Mouse (Mus musculus) lung, embryonic 16.5 days (tissue): ENCODE measurements at regions not wholly inside any gene's neighbourhood (a gene's known extent, or its start where the extent isn't known, plus 50 kb on each side); places are given as distances from the start of the nearest gene placed in this dataset.

Experiments used
- ATAC-seq: fragments of 200-750 bp; cut with Nextera tagmentation; 2 replicates; pipeline ENCODE4 v1.8.0; 2017; ENCODE audit warnings: low read depth, mild to moderate bottlenecking, moderate library complexity
- H3K27ac ChIP-seq: fragments of 300-500 bp; sonication (generic); 2 replicates; pipeline ENCODE4 v1.5.1; 2014; ENCODE audit warnings: mild to moderate bottlenecking, control low read depth, low read length
- H3K27me3 ChIP-seq: fragments of 300-500 bp; sonication (generic); 2 replicates; pipeline ENCODE4 v1.6.1; 2014; ENCODE audit warnings: low read depth, low read length, mixed read lengths; ENCODE audit not compliant: control insufficient read depth, insufficient read depth
- H3K36me3 ChIP-seq: fragments of 300-500 bp; sonication (generic); 2 replicates; pipeline ENCODE4 v1.6.1; 2014; ENCODE audit warnings: low read length; ENCODE audit not compliant: control insufficient read depth, insufficient read depth
- H3K4me1 ChIP-seq: fragments of 300-500 bp; sonication (generic); replicated peaks from 2 replicates; pipeline ENCODE4 v1.6.1; 2014; ENCODE audit warnings: low read length, mixed read lengths; ENCODE audit not compliant: control insufficient read depth, insufficient read depth
- H3K4me2 ChIP-seq: fragments of 300-500 bp; sonication (generic); 2 replicates; pipeline ENCODE4 v1.6.1; 2014; ENCODE audit warnings: low read depth, low read length, control low read depth
- H3K4me3 ChIP-seq: fragments of 300-500 bp; sonication (generic); 2 replicates; pipeline ENCODE4 v1.5.1; 2014; ENCODE audit warnings: mild to moderate bottlenecking, low read length, control low read depth
- H3K9ac ChIP-seq: fragments of 300-500 bp; sonication (generic); 2 replicates; pipeline ENCODE4 v1.6.1; 2014; ENCODE audit warnings: low read length, control low read depth
- H3K9me3 ChIP-seq: fragments of 300-500 bp; sonication (generic); 2 replicates; pipeline ENCODE4 v1.6.1; 2016; ENCODE audit warnings: low read length; ENCODE audit not compliant: control insufficient read depth
- WGBS: fragments of 180-500 bp; shearing (Covaris S2); extraction: QIAGEN DNeasy Blood & Tissue Kit; methylation state at CpG from one replicate; pipeline ENCODE4 v1.1.7; 2014; 5-methylcytosine and 5-hydroxymethylcytosine counted together

DNA sequence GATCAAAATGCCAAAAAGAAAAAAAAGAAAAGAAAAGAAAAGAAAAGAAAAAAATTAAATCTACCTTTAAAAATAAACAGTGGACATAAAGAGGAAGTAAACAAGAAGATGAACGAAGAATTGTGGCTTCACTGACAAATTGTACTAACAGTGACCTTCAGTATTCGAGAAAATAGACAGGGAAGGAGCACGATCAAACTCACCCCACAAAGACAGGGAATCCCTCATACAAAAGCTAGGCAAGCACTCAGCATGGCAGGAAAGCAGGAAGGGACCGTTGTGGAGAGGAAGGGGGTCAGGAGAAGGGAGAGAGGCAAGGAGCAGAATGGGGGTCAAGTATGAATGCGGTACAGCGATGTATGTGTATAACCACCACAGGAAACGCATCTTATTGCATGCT lies 74.6 kb upstream of the Cnot2 start:
- Histone ChIP-seq H3K4me2 (no peak overlapping the region), H3K27me3 (no peaks in the 10 kb centered on the region), H3K4me3 (no peak overlapping the region), H3K9me3 (no peaks in the 10 kb centered on the region), H3K9ac (no peak overlapping the region), H3K36me3 (no peaks in the 10 kb centered on the region), H3K27ac (no peak overlapping the region), H3K4me1 (no peaks in the 10 kb centered on the region)
- ATAC-seq, result no peak
- WGBS, result 48% methylated on average over 7 of the region's 7 CpGs

DNA sequence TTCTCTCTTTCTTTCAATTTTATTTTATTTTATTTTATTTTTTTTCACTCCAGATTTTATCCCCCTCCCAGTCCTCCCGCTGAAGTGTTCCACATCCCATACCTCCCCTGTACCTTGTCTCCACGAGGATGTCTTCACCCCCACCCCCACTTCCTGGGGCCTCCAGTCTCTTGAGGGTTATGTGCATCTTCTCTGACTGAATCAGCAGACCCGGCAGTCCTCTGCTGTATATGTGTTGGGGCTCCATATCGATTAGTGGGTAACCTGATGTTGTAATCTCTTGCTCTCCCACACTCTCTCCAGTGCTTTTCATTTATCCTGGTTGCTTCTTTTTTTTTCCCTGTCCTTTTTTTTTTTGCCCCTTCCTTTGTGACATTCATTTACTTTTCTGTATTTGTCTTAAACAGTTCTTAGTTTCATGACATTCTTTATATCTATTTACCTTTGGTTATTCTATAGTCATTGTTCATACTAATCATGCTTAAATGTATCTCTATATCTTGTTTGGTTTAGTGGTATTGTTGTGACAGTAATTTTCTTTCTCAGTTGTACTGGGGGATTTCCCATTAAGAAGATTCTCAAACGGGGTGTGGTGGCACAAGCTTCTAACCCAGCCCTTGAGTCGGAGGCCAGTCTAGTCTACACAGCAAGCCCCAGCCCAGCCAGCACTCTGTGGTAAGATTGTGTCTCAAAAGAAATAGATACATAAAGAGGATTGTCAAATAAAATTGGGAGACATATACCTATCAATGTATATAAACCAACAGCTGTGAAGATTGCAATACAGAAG lies 73.9 kb upstream of the Cnot2 start:
- Histone ChIP-seq H3K36me3 (no peaks in the 10 kb centered on the region), H3K9me3 (no peaks in the 10 kb centered on the region), H3K4me1 (no peaks in the 10 kb centered on the region), H3K27ac (no peak overlapping the region), H3K9ac (no peak overlapping the region), H3K4me2 (no peak overlapping the region), H3K4me3 (no peak overlapping the region), H3K27me3 (no peaks in the 10 kb centered on the region)
- no peak for ATAC-seq
- WGBS, result 72% methylated on average over 6 of the region's 6 CpGs

DNA sequence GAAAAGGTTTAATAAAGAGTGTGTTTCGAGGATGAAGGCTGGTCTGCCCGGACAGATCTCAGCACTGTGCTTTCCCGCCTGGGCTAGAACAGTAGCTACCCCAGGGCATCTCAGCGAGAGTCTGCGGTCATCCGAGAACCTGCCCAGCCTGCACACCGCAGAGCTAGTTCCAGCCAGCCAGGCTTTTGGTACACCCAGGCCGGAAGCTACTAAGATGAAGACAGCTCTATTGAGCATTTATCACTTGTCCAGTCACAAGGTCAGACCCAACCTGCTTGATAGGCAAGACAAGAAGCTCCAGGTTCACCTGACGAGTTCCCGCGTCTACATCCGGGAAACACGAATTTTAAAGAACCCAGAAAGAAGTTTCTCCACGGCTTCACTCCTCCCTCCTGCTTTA lies 72.8 kb upstream of the Cnot2 start:
- 92% methylated on average over 14 of the region's 14 CpGs for WGBS
- ATAC-seq, result no peak
- no peaks in the 10 kb centered on the region for H3K27me3 ChIP-seq
- no peak overlapping the region for H3K27ac ChIP-seq
- H3K36me3 ChIP-seq, result no peaks in the 10 kb centered on the region
- H3K9me3 ChIP-seq, result no peaks in the 10 kb centered on the region
- no peak overlapping the region for H3K9ac ChIP-seq
- H3K4me3 ChIP-seq, result no peak overlapping the region
- H3K4me2 ChIP-seq, result no peak overlapping the region
- no peaks in the 10 kb centered on the region for H3K4me1 ChIP-seq

DNA sequence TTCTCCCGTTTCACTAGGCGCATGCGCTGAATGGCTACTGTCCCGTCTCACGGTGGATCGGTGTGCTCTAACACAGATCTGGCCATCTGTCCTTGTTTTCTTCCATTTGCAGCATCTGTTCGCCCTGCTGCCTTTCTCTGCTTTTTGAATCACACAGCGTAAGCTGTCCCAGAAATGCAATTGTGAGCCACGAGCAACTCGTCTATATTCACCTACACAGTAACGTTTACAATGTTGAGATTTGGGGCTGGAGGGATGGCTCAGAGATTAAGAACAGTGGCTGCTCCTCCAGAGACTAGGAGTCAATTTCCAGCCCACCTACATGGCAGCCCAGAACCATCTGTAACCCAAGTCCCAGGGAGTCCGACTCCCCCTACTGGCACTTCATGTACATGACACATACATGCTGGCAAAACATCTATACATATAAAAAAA lies 72.2 kb upstream of the Cnot2 start:
- 79% methylated on average over 12 of the region's 12 CpGs for WGBS
- Histone ChIP-seq H3K4me2 (no peak overlapping the region), H3K4me1 (no peaks in the 10 kb centered on the region), H3K27ac (no peak overlapping the region), H3K4me3 (no peak overlapping the region), H3K27me3 (no peaks in the 10 kb centered on the region), H3K9me3 (no peaks in the 10 kb centered on the region), H3K36me3 (no peaks in the 10 kb centered on the region), H3K9ac (no peak overlapping the region)
- ATAC-seq, result no peak

DNA sequence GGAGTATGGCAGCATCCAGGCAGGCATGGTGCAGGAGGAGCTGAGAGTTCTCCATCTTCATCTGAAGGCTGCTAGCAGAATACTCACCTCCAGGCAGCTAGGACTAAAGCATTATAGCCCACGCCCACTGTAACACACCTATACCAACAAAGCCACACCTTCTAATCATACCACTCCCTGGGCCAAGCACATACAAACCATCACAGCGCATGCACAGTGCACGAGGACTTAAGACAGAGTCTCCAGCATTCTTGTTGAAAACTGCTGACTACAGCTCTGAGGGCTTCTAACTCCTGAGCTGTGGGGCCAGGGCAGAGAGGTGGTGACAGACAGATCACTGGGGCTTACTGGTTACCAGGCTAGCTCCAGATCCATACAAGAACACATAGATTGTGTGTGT lies 68.0 kb upstream of the Cnot2 start:
- WGBS, result 76% methylated on average over 3 of the region's 3 CpGs
- H3K27me3 ChIP-seq, result no peaks in the 10 kb centered on the region
- H3K4me2 ChIP-seq, result no peak overlapping the region
- H3K9ac ChIP-seq, result no peak overlapping the region
- ATAC-seq, result no peak; the same call in 1 of the 2 replicates
- no peak overlapping the region for H3K4me3 ChIP-seq
- no peak overlapping the region for H3K27ac ChIP-seq
- no peaks in the 10 kb centered on the region for H3K36me3 ChIP-seq
- no peaks in the 10 kb centered on the region for H3K9me3 ChIP-seq
- H3K4me1 ChIP-seq, result no peaks in the 10 kb centered on the region

DNA sequence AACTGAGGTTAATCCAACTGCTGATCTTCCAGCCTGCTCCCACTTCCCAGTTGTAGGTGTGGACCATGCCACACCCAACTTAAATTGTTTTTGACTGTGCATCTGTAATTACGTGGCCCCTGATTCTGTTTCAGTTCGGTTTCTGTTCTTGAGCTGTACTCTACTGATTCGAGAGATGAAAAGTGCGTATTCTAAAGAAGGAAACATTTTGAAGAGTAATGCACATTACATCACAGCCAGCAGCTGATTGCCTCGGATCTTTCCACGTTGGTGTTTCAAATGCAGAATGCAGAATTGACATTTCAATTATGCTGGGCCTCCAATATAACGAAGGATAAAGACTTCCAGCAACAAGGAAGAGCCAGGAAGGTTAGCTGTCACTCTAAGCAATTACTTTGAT lies 64.7 kb upstream of the Cnot2 start:
- WGBS, result 83% methylated on average over 7 of the region's 7 CpGs
- Histone ChIP-seq H3K4me1 (no peaks in the 10 kb centered on the region), H3K36me3 (no peaks in the 10 kb centered on the region), H3K9ac (no peak overlapping the region), H3K4me3 (no peak overlapping the region), H3K27ac (no peak overlapping the region), H3K27me3 (no peaks in the 10 kb centered on the region), H3K4me2 (no peak overlapping the region), H3K9me3 (no peaks in the 10 kb centered on the region)
- ATAC-seq, result no peak

DNA sequence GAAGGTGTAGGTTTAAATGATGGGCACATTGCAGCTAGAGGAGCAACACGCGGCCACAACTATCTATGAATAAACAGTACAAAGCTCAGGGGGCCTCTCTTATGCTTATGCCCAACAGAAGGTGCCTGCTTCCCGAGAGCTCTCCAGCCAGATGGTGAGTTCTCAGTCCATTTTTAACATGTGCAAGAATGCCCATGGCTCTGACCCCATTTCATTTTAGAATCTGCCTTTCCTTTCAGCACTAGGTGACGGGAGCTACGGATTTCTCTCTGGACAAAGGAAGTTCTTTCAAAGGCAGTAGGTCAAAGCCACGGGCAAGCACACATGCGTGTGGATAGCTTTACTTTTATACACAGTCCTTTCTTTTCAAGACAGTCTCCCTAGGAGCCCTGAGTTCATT lies 64.3 kb upstream of the Cnot2 start:
- WGBS, result 79% methylated on average over 7 of the region's 7 CpGs
- no peak overlapping the region for H3K4me3 ChIP-seq
- H3K9ac ChIP-seq, result no peak overlapping the region
- ATAC-seq, result no peak
- no peaks in the 10 kb centered on the region for H3K9me3 ChIP-seq
- H3K27me3 ChIP-seq, result no peaks in the 10 kb centered on the region
- H3K4me2 ChIP-seq, result no peak overlapping the region
- H3K27ac ChIP-seq, result no peak overlapping the region
- no peaks in the 10 kb centered on the region for H3K4me1 ChIP-seq
- H3K36me3 ChIP-seq, result no peaks in the 10 kb centered on the region

DNA sequence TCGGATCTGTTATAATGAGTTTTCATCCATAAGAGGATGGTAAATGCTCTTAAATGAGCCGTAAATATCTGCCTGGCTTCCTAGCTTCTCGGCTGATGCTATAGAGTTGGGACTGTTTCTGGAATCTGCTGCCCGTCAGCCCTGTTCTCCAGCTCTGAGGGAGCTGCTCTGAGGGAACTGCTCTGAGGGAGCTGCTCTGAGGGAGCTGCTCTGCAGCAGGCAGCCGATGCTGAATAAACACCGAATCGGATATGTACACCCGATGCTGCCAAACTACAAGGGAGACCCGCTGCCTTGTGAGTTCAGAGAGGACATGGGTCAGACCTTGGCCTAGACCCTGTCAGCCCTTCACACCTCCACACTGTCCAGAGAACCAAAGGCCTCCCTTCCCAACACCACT lies 63.8 kb upstream of the Cnot2 start:
- H3K4me1 ChIP-seq, result no peaks in the 10 kb centered on the region
- H3K36me3 ChIP-seq, result no peaks in the 10 kb centered on the region
- H3K4me2 ChIP-seq, result no peak overlapping the region
- H3K27me3 ChIP-seq, result no peaks in the 10 kb centered on the region
- H3K27ac ChIP-seq, result no peak overlapping the region
- no peak overlapping the region for H3K4me3 ChIP-seq
- no peaks in the 10 kb centered on the region for H3K9me3 ChIP-seq
- WGBS, result 47% methylated on average over 9 of the region's 9 CpGs
- no peak for ATAC-seq
- no peak overlapping the region for H3K9ac ChIP-seq
